Mouse (Mus musculus) erythroblast, embryonic 14.5 days (primary cell): Measurements from ENCODE around the gene S100a5.

Experiments
- GATA1 ChIP-seq: IDR thresholded peaks from 2 replicates; pipeline ENCODE4 v1.6.1; 2012; ENCODE audit warnings: low read length, inconsistent platforms, mixed read lengths
- TAL1 ChIP-seq: IDR thresholded peaks from 3 replicates; pipeline ENCODE4 v1.6.1; 2012; ENCODE audit warnings: low read length, inconsistent platforms, mixed read lengths

DNA sequence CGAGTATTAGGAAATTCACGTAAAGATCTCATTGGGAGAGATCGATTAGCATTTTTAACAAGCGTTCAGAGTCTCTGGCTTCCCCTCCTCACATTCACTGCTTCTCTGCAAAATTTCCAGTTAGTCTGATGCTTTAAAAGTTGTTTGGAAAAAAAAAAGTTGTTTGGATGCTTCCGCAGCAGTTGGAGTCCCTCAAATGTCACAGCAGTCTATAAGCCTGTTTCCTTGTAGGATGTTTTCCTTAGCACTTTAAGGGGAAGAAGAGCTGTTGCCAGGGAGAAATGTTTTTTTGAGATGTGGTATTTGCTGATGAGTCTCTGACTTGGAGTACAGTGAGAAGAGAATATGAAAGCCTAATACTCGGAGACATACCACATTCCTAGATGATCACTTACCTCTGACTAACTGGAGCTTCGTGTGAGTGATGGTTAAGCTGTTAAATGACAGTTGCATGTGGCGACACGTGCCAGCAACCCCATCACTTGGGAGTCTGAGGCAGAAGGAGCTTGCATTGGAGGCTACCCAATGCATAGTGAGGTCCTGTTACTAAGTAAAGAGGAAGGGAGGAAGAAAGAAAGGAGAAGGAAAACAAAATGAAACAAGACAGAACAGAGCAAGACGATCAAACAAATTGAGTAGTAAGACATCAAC, 31.8 kb upstream of the S100a5 start:
- no peak for TF ChIP-seq GATA1
- TF ChIP-seq TAL1 = no peak
